Mouse (Mus musculus): ENCODE measurements at regions not wholly inside any gene's neighbourhood (a gene's known extent, or its start where the extent isn't known, plus 50 kb on each side); places are given as distances from the start of the nearest gene placed in this dataset.

GRCm38 (mm10) chr9:75955082-75955481 lies 59.6 kb upstream of the Hmgcll1 start:
- no peak for DNase-seq

GRCm38 (mm10) chr9:75956370-75956769 lies 58.3 kb upstream of the Hmgcll1 start:
- DNase-seq: no peak

- DNase-seq: no peak
These were observed 55.8 kb upstream of the Hmgcll1 start for GRCm38 (mm10) chr9:75958720-75959339.

GRCm38 (mm10) chr9:75959775-75960174 lies 54.9 kb upstream of the Hmgcll1 start:
- DNase-seq: peak in 1 of 2 experiments; percentile 4

- DNase-seq: no peak
These were observed 53.9 kb upstream of the Hmgcll1 start for GRCm38 (mm10) chr9:75960587-75961349.
